Mouse (Mus musculus): ENCODE data around the gene Sfxn4. TPM values are rescaled to one million over a fixed set of nuclear protein-coding genes. Genes with fewer than 3 reads are reported as not detected.

The Sfxn4 gene
- 10 to 100 TPM; 12.7 to 13.7 TPM for total RNA-seq (2021)

- intact Hi-C loops (cut with DNase I): loop anchor here (5.0 kb wide), 1 partner anchor 44 kb away; no protein-coding TSS in a partner anchor
- DNase-seq (ENCODE audit: low spot score in 2 of 2): peak; percentile 87 to 97
These were observed at the start of gene Sfxn4 for GRCm38 (mm10) chr19:60860868-60861700. Gene Sfxn4 (minus strand): TSS chr19:60861479.

GRCm38 (mm10) chr19:60910304-60910703, 49.0 kb upstream of the Sfxn4 start:
- intact Hi-C loops (cut with DNase I): no loop called here
- no peak for DNase-seq (ENCODE audit: low spot score in 2 of 2)

GRCm38 (mm10) chr19:60905477-60905876, 44.2 kb upstream of the Sfxn4 start:
- intact Hi-C loops (cut with DNase I): no loop called here
- no peak for DNase-seq (ENCODE audit: low spot score in 2 of 2)

- no peak for DNase-seq (ENCODE audit: low spot score in 2 of 2)
- intact Hi-C loops (cut with DNase I): no loop called here
These were observed 42.7 kb upstream of the Sfxn4 start for GRCm38 (mm10) chr19:60903971-60904370.

GRCm38 (mm10) chr19:60903139-60903538, 41.9 kb upstream of the Sfxn4 start:
- intact Hi-C loops (cut with DNase I): no loop called here
- DNase-seq (ENCODE audit: low spot score in 2 of 2): no peak

- intact Hi-C loops (cut with DNase I): no loop called here
- DNase-seq (ENCODE audit: low spot score in 2 of 2): no peak
These were observed 34.1 kb upstream of the Sfxn4 start for GRCm38 (mm10) chr19:60895251-60895880.

GRCm38 (mm10) chr19:60891934-60892547, 30.8 kb upstream of the Sfxn4 start:
- peak; percentile 46 to 53 for DNase-seq (ENCODE audit: low spot score in 2 of 2)
- intact Hi-C loops (cut with DNase I): no loop called here

GRCm38 (mm10) chr19:60891123-60891470, 29.8 kb upstream of the Sfxn4 start:
- intact Hi-C loops (cut with DNase I): no loop called here
- DNase-seq (ENCODE audit: low spot score in 2 of 2): peak; percentile 4 to 29

GRCm38 (mm10) chr19:60890391-60891122, 29.3 kb upstream of the Sfxn4 start:
- DNase-seq (ENCODE audit: low spot score in 2 of 2): peak in 1 of 2 experiments; percentile 66
- intact Hi-C loops (cut with DNase I): no loop called here

- peak; percentile 96 for DNase-seq (ENCODE audit: low spot score in 2 of 2)
- intact Hi-C loops (cut with DNase I): loop anchor here (1.0 to 10.0 kb wide), 2 partner anchors 194 to 335 kb away; partner anchors contain the start of gene Csf2ra
These were observed 28.5 kb upstream of the Sfxn4 start, which contains the start of gene Grk5 for GRCm38 (mm10) chr19:60889714-60890315. Gene Grk5 (plus strand): TSS chr19:60889749.

GRCm38 (mm10) chr19:60889101-60889713, 27.9 kb upstream of the Sfxn4 start:
- intact Hi-C loops (cut with DNase I): loop anchor here (1.0 to 10.0 kb wide), 2 partner anchors 195 to 336 kb away; partner anchors contain the start of gene Csf2ra
- DNase-seq (ENCODE audit: low spot score in 2 of 2): peak in 1 of 2 experiments; percentile 28

GRCm38 (mm10) chr19:60887637-60888036, 26.4 kb upstream of the Sfxn4 start:
- intact Hi-C loops (cut with DNase I): loop anchor here (10.0 kb wide), 1 partner anchor 337 kb away; the partner anchor contains the start of gene Csf2ra
- no peak for DNase-seq (ENCODE audit: low spot score in 2 of 2)

- intact Hi-C loops (cut with DNase I): loop anchor here (10.0 kb wide), 1 partner anchor 342 kb away; the partner anchor contains the start of gene Csf2ra
- peak; percentile 48 to 71 for DNase-seq (ENCODE audit: low spot score in 2 of 2)
These were observed 21.9 kb upstream of the Sfxn4 start for GRCm38 (mm10) chr19:60883129-60883528.

- intact Hi-C loops (cut with DNase I): no loop called here
- peak; percentile 92 to 97 for DNase-seq (ENCODE audit: low spot score in 2 of 2)
These were observed 12.9 kb upstream of the Sfxn4 start, which contains the start of gene Prdx3 for GRCm38 (mm10) chr19:60874064-60874694. Gene Prdx3 (minus strand): TSS chr19:60874556.

- peak in 1 of 2 experiments; percentile 60 for DNase-seq (ENCODE audit: low spot score in 2 of 2)
- intact Hi-C loops (cut with DNase I): no loop called here
These were observed 12.2 kb upstream of the Sfxn4 start for GRCm38 (mm10) chr19:60873501-60873900.

GRCm38 (mm10) chr19:60872272-60872671, 11.0 kb upstream of the Sfxn4 start:
- no peak for DNase-seq (ENCODE audit: low spot score in 2 of 2)
- intact Hi-C loops (cut with DNase I): no loop called here

- no peak for DNase-seq (ENCODE audit: low spot score in 2 of 2)
- intact Hi-C loops (cut with DNase I): no loop called here
These were observed 10.1 kb upstream of the Sfxn4 start for GRCm38 (mm10) chr19:60871366-60871765.

GRCm38 (mm10) chr19:60870489-60870888, 9.2 kb upstream of the Sfxn4 start:
- DNase-seq (ENCODE audit: low spot score in 2 of 2): no peak
- intact Hi-C loops (cut with DNase I): no loop called here
